Mouse (Mus musculus): ENCODE measurements around the gene Ms4a4a.

- TF ChIP-seq CTCF (IDR thresholded peaks at IDR 0.05; ENCODE audit: insufficient read depth, low read length) = no peak
- no peak for TF ChIP-seq POLR2A (IDR thresholded peaks at IDR 0.05; ENCODE audit: borderline replicate concordance, extremely low read depth, low read depth, low read length)
These were observed 33.3 kb downstream of the Ms4a4a start for GRCm38 (mm10) chr19:11408591-11408990.

Data from lung, adult 2 months (tissue).